ENCODE assay signal across 9 mouse cellular contexts in the genomic region with DNA sequence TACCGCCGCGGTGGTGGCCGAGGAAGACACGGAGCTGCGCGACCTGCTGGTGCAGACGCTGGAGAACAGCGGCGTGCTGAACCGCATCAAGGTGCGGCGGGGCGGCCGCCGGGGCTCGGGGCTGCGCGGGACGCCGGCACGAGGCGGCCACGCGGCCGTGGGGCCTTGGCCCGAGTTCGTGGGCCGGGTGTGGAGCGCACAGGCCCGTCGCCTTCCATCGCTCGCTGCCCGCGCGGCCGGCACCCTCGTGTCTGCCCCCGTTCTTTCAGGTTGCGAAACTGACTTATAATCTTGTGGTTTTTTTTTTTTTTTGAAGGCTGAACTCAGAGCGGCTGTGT. TPM values are rescaled to one million over a fixed set of nuclear protein-coding genes. Genes with fewer than 3 reads are reported as not detected.
DNase-seq lines count a peak whose midpoint lies in the region; ATAC-seq and TF ChIP-seq lines count a peak whose summit lies in the region.
"Not testable (repeated sequence)": the region's sequence is repeated elsewhere in the genome, so short reads cannot be mapped to it uniquely, and the experiment has no call there.
"Had no signal": no experiment of that assay in that cellular context is flagged by ENCODE, and none has a peak within 500 bp of the region (broad histone marks: within the 10 kb centered on the region; RNA-seq: fewer than 3 reads in every experiment).

No protein-coding gene starts in this region.

- in situ Hi-C loops in ES-E14 (cut with MboI; ENCODE audit: low sequenced_read_pairs in 2 of 2, unreplicated experiment in 2 of 2) = not testable (repeated sequence)

- peak overlapping the region; percentile 97 for H3K9ac ChIP-seq in ES-E14 (ENCODE audit: insufficient read depth, low read depth, low read length, poor library complexity, severe bottlenecking)
- H3K9ac ChIP-seq in forebrain, embryonic 12.5 days = peak overlapping the region; percentile 57
- H3K9ac ChIP-seq in heart, embryonic 16.5 days (ENCODE audit: low read length) = peak overlapping the region; percentile 68
- peak overlapping the region; percentile 64 for H3K9ac ChIP-seq in kidney, embryonic 16.5 days (replicated peaks; ENCODE audit: low read length)
- H3K9ac ChIP-seq in liver, embryonic 16.5 days (ENCODE audit: low read depth, low read length) = peak overlapping the region; percentile 63
- H3K9ac ChIP-seq in stomach, embryonic 16.5 days (ENCODE audit: low read length) = peak overlapping the region; percentile 64

- not testable (repeated sequence) for TF ChIP-seq POLR2A in myocyte (IDR thresholded peaks at IDR 0.05; ENCODE audit: insufficient read length, low read depth)

- H3K36me3 ChIP-seq in ES-E14 (ENCODE audit: control insufficient read depth, insufficient read depth, low read length, poor library complexity, severe bottlenecking) = peaks cover 11% of the 10 kb centered on the region
- peaks cover 15% of the 10 kb centered on the region for H3K36me3 ChIP-seq in forebrain, embryonic 12.5 days (replicated peaks)
- H3K36me3 ChIP-seq in heart, embryonic 16.5 days (ENCODE audit: control insufficient read depth, insufficient read depth) = peaks cover 11% of the 10 kb centered on the region
- peaks cover 13% of the 10 kb centered on the region for H3K36me3 ChIP-seq in kidney, embryonic 16.5 days (ENCODE audit: insufficient read depth, low read length)
- not testable (repeated sequence) for H3K36me3 ChIP-seq in liver, embryonic 16.5 days (ENCODE audit: control insufficient read depth, insufficient read depth); myocyte (ENCODE audit: control insufficient read depth, insufficient read depth); stomach, embryonic 16.5 days (ENCODE audit: control insufficient read depth, insufficient read depth, low read length)

- H3K9me3 ChIP-seq in ES-E14 (ENCODE audit: control insufficient read depth, insufficient read depth, low read depth, low read length); forebrain, embryonic 12.5 days; heart, embryonic 16.5 days (replicated peaks; ENCODE audit: control insufficient read depth, low read length); kidney, embryonic 16.5 days (ENCODE audit: low read length); liver, embryonic 16.5 days (replicated peaks; ENCODE audit: control insufficient read depth, low read length); stomach, embryonic 16.5 days (replicated peaks; ENCODE audit: control insufficient read depth, low read length): not testable (repeated sequence)

- not testable (repeated sequence) for H3K4me1 ChIP-seq in ES-E14 (ENCODE audit: control insufficient read depth in 2 of 2, insufficient read depth in 2 of 2, low read length in 2 of 2, poor library complexity in 1 of 2); forebrain, embryonic 12.5 days; heart, embryonic 16.5 days (ENCODE audit: control insufficient read depth, insufficient read depth, low read length); kidney, embryonic 16.5 days (ENCODE audit: insufficient read depth, low read length); liver, embryonic 16.5 days (ENCODE audit: control insufficient read depth, low read depth, low read length); stomach, embryonic 16.5 days (ENCODE audit: control insufficient read depth, insufficient read depth, low read length)

- peak overlapping the region; percentile 95 to 96 for H3K4me3 ChIP-seq in ES-E14 (ENCODE audit: insufficient read depth in 1 of 2, low read depth in 1 of 2, low read length in 2 of 2, poor library complexity in 1 of 2, severe bottlenecking in 1 of 2)
- H3K4me3 ChIP-seq in forebrain, embryonic 12.5 days (replicated peaks) = peak overlapping the region; percentile 53
- peak overlapping the region; percentile 61 for H3K4me3 ChIP-seq in heart, embryonic 16.5 days (ENCODE audit: low read length)
- H3K4me3 ChIP-seq in kidney, embryonic 16.5 days (ENCODE audit: low read length) = peak overlapping the region; percentile 56
- H3K4me3 ChIP-seq in liver, embryonic 16.5 days (ENCODE audit: low read depth, low read length) = peak overlapping the region; percentile 66
- H3K4me3 ChIP-seq in myocyte = peak overlapping the region; percentile 31
- H3K4me3 ChIP-seq in stomach, embryonic 16.5 days (replicated peaks; ENCODE audit: low read length) = peak overlapping the region; percentile 52

- H3K79me2 ChIP-seq in myocyte (ENCODE audit: control insufficient read depth, insufficient read depth) = not testable (repeated sequence)

- H3K27ac ChIP-seq in ES-E14 (ENCODE audit: insufficient read depth, low read depth, low read length, poor library complexity, severe bottlenecking) = peak overlapping the region; percentile 81
- H3K27ac ChIP-seq in forebrain, embryonic 12.5 days = 0 out of 2 replicates have a peak overlapping the region, but pooled peaks have one; percentile 56
- not testable (repeated sequence) for H3K27ac ChIP-seq in heart, embryonic 16.5 days (ENCODE audit: low read length); kidney, embryonic 16.5 days (ENCODE audit: low read length); liver, embryonic 16.5 days (ENCODE audit: low read length); stomach, embryonic 16.5 days (ENCODE audit: low read length)

- H3K4me2 ChIP-seq in forebrain, embryonic 12.5 days = peak overlapping the region; percentile 50
- H3K4me2 ChIP-seq in heart, embryonic 16.5 days (ENCODE audit: low read depth, low read length) = peak overlapping the region; percentile 56
- H3K4me2 ChIP-seq in kidney, embryonic 16.5 days (replicated peaks; ENCODE audit: low read depth, low read length) = peak overlapping the region; percentile 45
- H3K4me2 ChIP-seq in liver, embryonic 16.5 days (ENCODE audit: low read depth, low read length) = peak overlapping the region; percentile 43
- peak overlapping the region; percentile 80 for H3K4me2 ChIP-seq in myocyte (ENCODE audit: low read depth)
- H3K4me2 ChIP-seq in stomach, embryonic 16.5 days (ENCODE audit: low read depth, low read length) = peak overlapping the region; percentile 44; the same call in 1 of the 2 replicates

- H3ac ChIP-seq in myocyte (ENCODE audit: control insufficient read depth, insufficient read length) = peak overlapping the region; percentile 53

- not testable (repeated sequence) for H3K27me3 ChIP-seq in forebrain, embryonic 12.5 days; heart, embryonic 16.5 days (ENCODE audit: control insufficient read depth, insufficient read depth, low read length); kidney, embryonic 16.5 days (ENCODE audit: insufficient read depth, low read length); liver, embryonic 16.5 days (ENCODE audit: control insufficient read depth, insufficient read depth, low read depth, low read length); myocyte (ENCODE audit: control insufficient read depth, insufficient read depth, insufficient read length); stomach, embryonic 16.5 days (ENCODE audit: control insufficient read depth, insufficient read depth, low read length)

- WGBS in forebrain, embryonic 12.5 days = 2% methylated on average over 31 of the region's 42 CpGs
- WGBS in heart, embryonic 16.5 days = under 1% methylated on average over 38 of the region's 42 CpGs
- under 1% methylated on average over 31 of the region's 42 CpGs for WGBS in kidney, embryonic 16.5 days
- WGBS in liver, embryonic 16.5 days (ENCODE audit: insufficient replicate concordance) = under 1% methylated on average over 37 of the region's 42 CpGs
- WGBS in stomach, embryonic 16.5 days = 0% methylated on average over 35 of the region's 42 CpGs

- not testable (repeated sequence) for ATAC-seq in forebrain, embryonic 12.5 days (ENCODE audit: low FRiP score); heart, embryonic 16.5 days (replicated peaks; ENCODE audit: extremely low read depth, insufficient read depth, low FRiP score); kidney, embryonic 16.5 days (ENCODE audit: low FRiP score, low TSS enrichment); liver, embryonic 16.5 days (ENCODE audit: low read depth); stomach, embryonic 16.5 days (ENCODE audit: insufficient read depth, low FRiP score)

- not testable (repeated sequence) for DNase-seq in ES-E14 (ENCODE audit: low read depth, low spot score)
- DNase-seq in cerebellum, adult 11 months = peak; percentile 43

RNA-seq across cellular contexts. Expression of a gene that starts 0.3 kb away (rescaled TPM):
- 32.8 and 35.0 TPM in 2 replicates for total RNA-seq in ES-E14 (2012; rRNA removed)
- polyA plus RNA-seq in forebrain, embryonic 12.5 days (2016; fragmentation: Nextera tagmentation; extraction: Ambion mirVana) = 39.6 and 41.6 TPM in 2 replicates
- polyA plus RNA-seq in heart, embryonic 16.5 days (2015; fragmentation: Nextera tagmentation; extraction: Ambion mirVana) = 27.4 and 31.0 TPM in 2 replicates
- polyA plus RNA-seq in kidney, embryonic 16.5 days (2015; fragmentation: Nextera tagmentation; extraction: Ambion mirVana) = 42.5 and 44.4 TPM in 2 replicates
- 9.3 and 9.9 TPM in 2 replicates for polyA plus RNA-seq in liver, embryonic 16.5 days (2015; fragmentation: Nextera tagmentation; extraction: Ambion mirVana)
- 5.3 TPM for polyA plus RNA-seq in myocyte (2012; fragmentation: generic; extraction: Trizol)
- polyA plus RNA-seq in stomach, embryonic 16.5 days (2015; fragmentation: Nextera tagmentation; extraction: Ambion mirVana) = 32.8 and 33.7 TPM in 2 replicates

RNA-seq across cellular contexts. Expression of a gene that starts 17.7 kb away (rescaled TPM):
- total RNA-seq in ES-E14 (2012; rRNA removed) = 24.5 and 41.3 TPM in 2 replicates
- polyA plus RNA-seq in forebrain, embryonic 12.5 days (2016; fragmentation: Nextera tagmentation; extraction: Ambion mirVana) = 14.6 TPM in 2 replicates
- polyA plus RNA-seq in heart, embryonic 16.5 days (2015; fragmentation: Nextera tagmentation; extraction: Ambion mirVana) = 31.0 and 33.9 TPM in 2 replicates
- 45.5 and 52.1 TPM in 2 replicates for polyA plus RNA-seq in kidney, embryonic 16.5 days (2015; fragmentation: Nextera tagmentation; extraction: Ambion mirVana)
- 17.2 and 19.6 TPM in 2 replicates for polyA plus RNA-seq in liver, embryonic 16.5 days (2015; fragmentation: Nextera tagmentation; extraction: Ambion mirVana)
- polyA plus RNA-seq in myocyte (2012; fragmentation: generic; extraction: Trizol) = 151 TPM
- polyA plus RNA-seq in stomach, embryonic 16.5 days (2015; fragmentation: Nextera tagmentation; extraction: Ambion mirVana) = 29.6 and 33.3 TPM in 2 replicates

RNA-seq across cellular contexts. Expression of a gene that starts 18.0 kb away (rescaled TPM):
- total RNA-seq in ES-E14 (2012; rRNA removed) = 0.27 TPM in 1 of 2 replicates, not detected in the other
- 0.23 and 0.29 TPM in 2 replicates for polyA plus RNA-seq in forebrain, embryonic 12.5 days (2016; fragmentation: Nextera tagmentation; extraction: Ambion mirVana)
- polyA plus RNA-seq in heart, embryonic 16.5 days (2015; fragmentation: Nextera tagmentation; extraction: Ambion mirVana) = not detected in 2 replicates
- polyA plus RNA-seq in kidney, embryonic 16.5 days (2015; fragmentation: Nextera tagmentation; extraction: Ambion mirVana) = 0.22 and 0.31 TPM in 2 replicates
- not detected in 2 replicates for polyA plus RNA-seq in liver, embryonic 16.5 days (2015; fragmentation: Nextera tagmentation; extraction: Ambion mirVana)
- polyA plus RNA-seq in myocyte (2012; fragmentation: generic; extraction: Trizol) = not detected
- polyA plus RNA-seq in stomach, embryonic 16.5 days (2015; fragmentation: Nextera tagmentation; extraction: Ambion mirVana) = 0.09 TPM in 1 of 2 replicates, not detected in the other
- total RNA-seq: hematopoietic stem cell, adult 5-6 weeks had no signal

Comparison
In these comparisons a context has a peak if more than half of its experiments do, and no peak if none do; other contexts are left out.
1. H3K4me3 ChIP-seq: peak in every context shown above with its lines; median percentile 96 in ES-E14; 66 in liver, embryonic 16.5 days; 61 in heart, embryonic 16.5 days; 56 in kidney, embryonic 16.5 days; 53 in forebrain, embryonic 12.5 days; 52 in stomach, embryonic 16.5 days; 31 in myocyte.